21 mouse cellular contexts compared by ENCODE assay signal in the genomic region with DNA sequence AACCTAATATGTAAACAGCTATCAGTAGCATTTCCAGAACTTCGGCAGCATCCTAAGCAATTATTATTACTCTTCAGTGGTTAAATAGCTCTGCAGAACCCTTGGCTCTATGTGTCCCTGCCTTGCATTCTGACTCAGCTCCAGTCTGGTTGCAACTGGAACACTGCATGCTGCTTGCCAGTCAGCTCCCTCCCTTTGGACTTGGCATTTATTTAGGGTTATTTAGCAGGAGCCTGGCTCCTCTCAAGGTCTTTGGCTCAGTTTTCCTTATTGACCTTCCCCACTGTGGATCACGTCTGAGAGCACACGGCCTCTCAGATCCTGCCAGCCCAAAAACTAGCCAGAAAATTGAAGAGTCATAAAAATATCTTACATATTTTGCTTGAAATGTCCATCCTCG.
A peak's percentile ranks its signal among the peaks of the same experiment; 100 is the strongest.
DNase-seq lines count a peak whose midpoint lies in the region; ATAC-seq and TF ChIP-seq lines count a peak whose summit lies in the region.
"Had no signal": no experiment of that assay in that cellular context is flagged by ENCODE, and none has a peak within 500 bp of the region (broad histone marks: within the 10 kb centered on the region; RNA-seq: fewer than 3 reads in every experiment).

No protein-coding gene starts in this region.

- no peak overlapping the region for H3K4me2 ChIP-seq in midbrain, postnatal 0 days (ENCODE audit: low read depth, low read length, poor library complexity, severe bottlenecking)
- H3K4me2 ChIP-seq: forebrain, embryonic 13.5 days; heart, embryonic 11.5 days; liver, embryonic 15.5 days; lung, embryonic 15.5 days; midbrain, embryonic 15.5 days; neural tube, embryonic 13.5 days had no signal

- H3K9ac ChIP-seq in midbrain, postnatal 0 days (replicated peaks; ENCODE audit: low read length, poor library complexity, severe bottlenecking): no peak overlapping the region
- H3K9ac ChIP-seq: forebrain, embryonic 13.5 days; liver, embryonic 15.5 days; lung, embryonic 15.5 days; midbrain, embryonic 15.5 days; neural tube, embryonic 13.5 days had no signal

- WGBS in midbrain, postnatal 0 days: 77% methylated on average over 4 of the region's 4 CpGs
- 84% methylated on average over 4 of the region's 4 CpGs for WGBS in midbrain, embryonic 10.5 days

- TF ChIP-seq CTCF in midbrain, postnatal 0 days (IDR thresholded peaks at IDR 0.05): no peak

- H3K36me3 ChIP-seq in midbrain, postnatal 0 days (ENCODE audit: insufficient read depth, low read length): no peaks in the 10 kb centered on the region
- no peaks in the 10 kb centered on the region for H3K36me3 ChIP-seq in midbrain, embryonic 10.5 days
- H3K36me3 ChIP-seq: liver, embryonic 15.5 days; lung, embryonic 15.5 days; midbrain, embryonic 15.5 days; neural tube, embryonic 13.5 days had no signal

- ATAC-seq in midbrain, postnatal 0 days (ENCODE audit: low FRiP score): no peak
- no peak for ATAC-seq in megakaryocyte-erythroid progenitor cell, adult 5-6 weeks (replicated peaks; ENCODE audit: low FRiP score, low TSS enrichment, poor library complexity, severe bottlenecking)
- ATAC-seq: forebrain, embryonic 13.5 days; midbrain, embryonic 15.5 days; Patski had no signal

- no peaks in the 10 kb centered on the region for H3K9me3 ChIP-seq in midbrain, postnatal 0 days (ENCODE audit: low read length)
- H3K9me3 ChIP-seq in midbrain, embryonic 10.5 days (replicated peaks): no peaks in the 10 kb centered on the region
- H3K9me3 ChIP-seq: forebrain, embryonic 13.5 days; liver, embryonic 15.5 days; lung, embryonic 15.5 days; midbrain, embryonic 15.5 days; neural tube, embryonic 13.5 days had no signal

- no peaks in the 10 kb centered on the region for H3K27me3 ChIP-seq in midbrain, postnatal 0 days (ENCODE audit: insufficient read depth, low read length)
- no peaks in the 10 kb centered on the region for H3K27me3 ChIP-seq in midbrain, embryonic 10.5 days (ENCODE audit: low read depth, poor library complexity, severe bottlenecking)
- H3K27me3 ChIP-seq: forebrain, embryonic 13.5 days; liver, embryonic 15.5 days; lung, embryonic 15.5 days; megakaryocyte, embryonic 14.5 days; midbrain, embryonic 15.5 days; neural tube, embryonic 13.5 days had no signal

- H3K27ac ChIP-seq in midbrain, postnatal 0 days (ENCODE audit: low read depth, low read length): no peak overlapping the region
- H3K27ac ChIP-seq in midbrain, embryonic 10.5 days (replicated peaks): no peak overlapping the region
- H3K27ac ChIP-seq: forebrain, embryonic 13.5 days; gastrocnemius, adult 2 months; liver, embryonic 15.5 days; lung, embryonic 15.5 days; midbrain, embryonic 15.5 days; neural tube, embryonic 13.5 days had no signal

- peak; percentile 12 to 31 for DNase-seq in cerebellum, postnatal 25 days
- no peak for DNase-seq in cerebellum, adult 9-11 months
- DNase-seq in midbrain, postnatal 0 days (ENCODE audit: low spot score): peak; percentile 1
- DNase-seq in midbrain, embryonic 10.5 days (ENCODE audit: low spot score): no peak
- DNase-seq in adrenal gland, postnatal 10 days: peak; percentile 46
- DNase-seq in gastrocnemius, postnatal 25 days: no peak
- DNase-seq: cerebellum, adult 11 months; gastrocnemius, adult 2 months; kidney, adult 18-20 months; kidney, postnatal 4 days; lung, postnatal 36 days had no signal

- no peaks in the 10 kb centered on the region for H3K4me1 ChIP-seq in midbrain, postnatal 0 days (ENCODE audit: insufficient read depth, low read length)
- no peaks in the 10 kb centered on the region for H3K4me1 ChIP-seq in midbrain, embryonic 10.5 days
- H3K4me1 ChIP-seq: forebrain, embryonic 13.5 days; liver, embryonic 15.5 days; lung, embryonic 15.5 days; megakaryocyte, embryonic 14.5 days; midbrain, embryonic 15.5 days; neural tube, embryonic 13.5 days had no signal

- H3K4me3 ChIP-seq in midbrain, postnatal 0 days (ENCODE audit: low read depth, low read length): no peak overlapping the region
- no peak overlapping the region for H3K4me3 ChIP-seq in midbrain, embryonic 10.5 days
- H3K4me3 ChIP-seq: forebrain, embryonic 13.5 days; gastrocnemius, adult 2 months; liver, embryonic 15.5 days; lung, embryonic 15.5 days; megakaryocyte, embryonic 14.5 days; midbrain, embryonic 15.5 days; myocyte; neural tube, embryonic 13.5 days had no signal

Comparison
In these comparisons a context has a peak if more than half of its experiments do, and no peak if none do; other contexts are left out.
1. DNase-seq: peak in cerebellum, postnatal 25 days (2 of 2), midbrain, postnatal 0 days (single experiment) and adrenal gland, postnatal 10 days (single experiment); none in cerebellum, adult 9-11 months (single experiment), midbrain, embryonic 10.5 days (single experiment) and gastrocnemius, postnatal 25 days (single experiment).